Mouse (Mus musculus): ENCODE measurements around the gene Hk1.

DNA sequence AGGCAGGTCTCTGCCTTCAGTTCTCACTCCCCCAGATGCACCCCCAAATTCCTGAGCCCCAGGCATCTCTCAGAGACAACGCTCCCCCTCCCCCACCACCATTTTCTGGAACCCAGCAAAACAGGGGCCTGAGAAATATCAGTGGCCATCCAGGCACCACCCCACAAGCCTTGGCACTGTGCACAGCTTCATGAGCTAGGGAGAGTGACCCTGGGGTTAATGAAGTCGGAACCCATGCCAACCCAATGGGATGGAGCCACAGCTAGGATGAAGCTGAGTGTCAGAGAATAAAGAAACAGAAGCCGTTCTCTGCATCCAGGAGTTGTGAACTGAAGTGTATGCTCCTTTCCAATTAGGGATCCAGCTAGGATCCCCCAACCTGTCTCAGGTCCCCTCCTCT, 132.6 kb downstream of the Hk1 start:
- TF ChIP-seq POLR2A (IDR thresholded peaks at IDR 0.05; ENCODE audit: low read depth, low read length): no peak
- TF ChIP-seq CTCF (IDR thresholded peaks at IDR 0.05; ENCODE audit: extremely low read depth, insufficient read length, insufficient replicate concordance, low read depth, low read length): no peak

Measured in small intestine, adult 2 months (tissue).